Mouse (Mus musculus) CH12.LX (cell line): ENCODE measurements around the gene Spg11.

Source experiments
- CTCF ChIP-seq, 2 experiments: IDR thresholded peaks in 1 of 2; conservative IDR thresholded peaks in 1 of 2; 2 replicates each; pipeline ENCODE4 v1.5.1; 2011 to 2012; ENCODE audit warnings: low read depth in 2 of 2, low read length in 2 of 2, improper control_type of control experiment in 1 of 2, inconsistent platforms in 1 of 2, mild to moderate bottlenecking in 1 of 2, moderate library complexity in 1 of 2
- ETS1 ChIP-seq: conservative IDR thresholded peaks from 2 replicates; pipeline ENCODE4 v1.6.1; 2012; ENCODE audit warnings: low read depth, mild to moderate bottlenecking, inconsistent platforms, low read length, improper control_type of control experiment, moderate library complexity
- MXI1 ChIP-seq: IDR thresholded peaks from 2 replicates; pipeline ENCODE4 v1.6.1; 2011; ENCODE audit warnings: mild to moderate bottlenecking, low read depth, low read length, improper control_type of control experiment
- POLR2A ChIP-seq: IDR thresholded peaks from 2 replicates; pipeline ENCODE4 v1.6.1; 2011; ENCODE audit warnings: low read depth, mild to moderate bottlenecking, improper control_type of control experiment, low read length
- SIN3A ChIP-seq: IDR thresholded peaks from 2 replicates; pipeline ENCODE4 v1.6.1; 2012; ENCODE audit warnings: low read length, improper control_type of control experiment, inconsistent platforms
- TCF12 ChIP-seq: IDR thresholded peaks from 2 replicates; pipeline ENCODE4 v1.6.1; 2014; ENCODE audit warnings: low read depth, mild to moderate bottlenecking, inconsistent platforms, low read length, improper control_type of control experiment

DNA sequence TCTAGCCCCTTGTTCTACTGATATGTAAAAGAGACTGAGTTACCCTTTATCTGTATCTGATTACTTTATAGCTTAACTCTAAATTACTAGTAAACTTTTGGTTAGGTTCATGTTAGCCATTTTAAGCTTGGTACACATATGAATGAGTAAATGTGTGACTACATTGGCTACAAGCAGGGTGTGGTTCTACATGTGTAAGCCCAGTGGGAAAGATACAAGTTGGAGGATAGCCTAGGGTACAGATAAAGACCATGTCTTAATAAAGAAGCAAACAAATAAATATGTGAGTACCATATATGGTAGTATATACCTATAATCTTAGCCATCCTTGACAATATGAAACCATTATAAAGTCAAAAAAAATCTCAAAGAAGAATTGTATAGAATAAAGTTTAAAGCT lies 74.3 kb downstream of the Spg11 start:
- no peak for TF ChIP-seq ETS1
- no peak for TF ChIP-seq SIN3A
- TF ChIP-seq MXI1: no peak
- TF ChIP-seq TCF12: no peak
- TF ChIP-seq CTCF (conservative IDR thresholded peaks at IDR 0.05 in 1 of 2, IDR thresholded peaks at IDR 0.05 in 1 of 2; ENCODE audit: low read depth in 2 of 2, low read length in 2 of 2): no peak
- TF ChIP-seq POLR2A: no peak
